Mouse (Mus musculus): ENCODE results near the gene Sec1.

Sec1 gene

GRCm38 (mm10) chr7:45635711-45636688 lies 58.2 kb downstream of the Sec1 start:
- POLR2A ChIA-PET: interaction anchor here in 3 of 4 experiments (0.5 to 5.2 kb wide), 23 partner anchors 7 to 295 kb away, joined by 3 to 41 read pairs (median 3); partner anchors contain the start of genes Fut1 (in 2 of the 3), Sphk2 (in 2 of the 3), Cyth2 (in 1 of the 3) and Fam83e (in 1 of the 3)
- CTCF ChIA-PET: interaction anchor here in 3 of 4 experiments (0.6 to 1.6 kb wide), 3 partner anchors 47 to 219 kb away, joined by 5 to 7 read pairs (median 5); no protein-coding TSS in a partner anchor

- ChIA-PET POLR2A (interaction anchor here in 3 of 4 experiments (0.6 to 5.2 kb wide), 16 partner anchors 8 to 1231 kb away, joined by 3 to 41 read pairs (median 4); partner anchors contain the start of genes Sphk2 (in 2 of the 3), Fut1 (in 1 of the 3) and Rasip1 (in 1 of the 3)), CTCF (interaction anchor here in 2 of 4 experiments (0.5 to 1.9 kb wide), 2 partner anchors 48 to 120 kb away, joined by 3 to 4 read pairs; no protein-coding TSS in a partner anchor)
Measured at GRCm38 (mm10) chr7:45634946-45635681, 59.1 kb downstream of the Sec1 start.

- ChIA-PET CTCF (interaction anchor here in 3 of 4 experiments (0.6 to 2.4 kb wide), 6 partner anchors 11 to 89 kb away, joined by 3 to 7 read pairs (median 4); partner anchors contain the start of gene Fam83e (in 1 of the 3)), POLR2A (interaction anchor here (0.7 to 5.2 kb wide), 24 partner anchors 10 to 173 kb away, joined by 3 to 41 read pairs (median 3); partner anchors contain the start of genes Sphk2 (in 4 of the 4), Fut1 (in 2 of the 4), Car11 (in 1 of the 4) and Ftl1 (in 1 of the 4))
Measured at GRCm38 (mm10) chr7:45632499-45632898, 61.7 kb downstream of the Sec1 start.

- POLR2A ChIA-PET: interaction anchor here in 3 of 4 experiments (0.6 to 6.2 kb wide), 32 partner anchors 8 to 467 kb away, joined by 3 to 78 read pairs (median 4); partner anchors contain the start of genes Mamstr (in 2 of the 3), Sphk2 (in 2 of the 3), Car11 (in 1 of the 3) and Cyth2 (in 1 of the 3)
Measured at GRCm38 (mm10) chr7:45630064-45630907, 63.9 kb downstream of the Sec1 start.

GRCm38 (mm10) chr7:45628364-45629294 lies 65.6 kb downstream of the Sec1 start:
- ChIA-PET CTCF (interaction anchor here (0.5 to 3.0 kb wide), 54 partner anchors 10 to 474 kb away, joined by 3 to 20 read pairs (median 4); partner anchors contain the start of genes Fut1 (in 2 of the 4), Ntn5 (in 2 of the 4), Aldh16a1 (in 1 of the 4) and Fam83e (in 1 of the 4)), POLR2A (interaction anchor here (0.5 to 6.2 kb wide), 59 partner anchors 10 to 631 kb away, joined by 3 to 78 read pairs (median 4); partner anchors contain the start of genes Fut1 (in 4 of the 4), Mamstr (in 3 of the 4), Fgf21 (in 2 of the 4) and Ftl1 (in 2 of the 4))

More at GRCm38 (mm10) chr7:45630064-45630907, 63.9 kb downstream of the Sec1 start:
- CTCF ChIA-PET: interaction anchor here (0.5 to 2.2 kb wide), 6 partner anchors 8 to 298 kb away, joined by 4 to 19 read pairs (median 4); partner anchors contain the start of genes Fut1 (in 1 of the 4) and Ntn5 (in 1 of the 4)

Data from embryonic stem cell, embryonic (primary cell).